Mouse (Mus musculus) E14TG2a.4 (cell line): Measurements from ENCODE around the gene Cox7b.

Experiments used
- H3K27me3 ChIP-seq: 2 replicates; pipeline ENCODE4 v1.6.1; 2014; ENCODE audit warnings: low read length, control low read depth; ENCODE audit not compliant: insufficient read depth
- H3K36me3 ChIP-seq: 2 replicates; pipeline ENCODE4 v1.6.1; 2014; ENCODE audit warnings: low read length, control low read depth; ENCODE audit not compliant: insufficient read depth
- H3K4me1 ChIP-seq: replicated peaks from 2 replicates; pipeline ENCODE4 v1.6.1; 2014; ENCODE audit warnings: low read depth, low read length, control low read depth
- H3K4me3 ChIP-seq: replicated peaks from 2 replicates; pipeline ENCODE4 v1.5.1; 2014; ENCODE audit warnings: mild to moderate bottlenecking, low read length
- H3K9me3 ChIP-seq: 2 replicates; pipeline ENCODE4 v1.6.1; 2014; ENCODE audit warnings: low read length, control low read depth
- CTCF ChIP-seq: conservative IDR thresholded peaks from 2 replicates; pipeline ENCODE4 v1.5.1; 2014; ENCODE audit warnings: low read length
- NANOG ChIP-seq: IDR thresholded peaks from 2 replicates; pipeline ENCODE4 v1.6.1; 2014; ENCODE audit warnings: borderline replicate concordance, low read length, mixed read lengths
- POU5F1 ChIP-seq: IDR thresholded peaks from 2 replicates; pipeline ENCODE4 v1.6.1; 2014; ENCODE audit warnings: low read length, borderline replicate concordance

Gene Cox7b

DNA sequence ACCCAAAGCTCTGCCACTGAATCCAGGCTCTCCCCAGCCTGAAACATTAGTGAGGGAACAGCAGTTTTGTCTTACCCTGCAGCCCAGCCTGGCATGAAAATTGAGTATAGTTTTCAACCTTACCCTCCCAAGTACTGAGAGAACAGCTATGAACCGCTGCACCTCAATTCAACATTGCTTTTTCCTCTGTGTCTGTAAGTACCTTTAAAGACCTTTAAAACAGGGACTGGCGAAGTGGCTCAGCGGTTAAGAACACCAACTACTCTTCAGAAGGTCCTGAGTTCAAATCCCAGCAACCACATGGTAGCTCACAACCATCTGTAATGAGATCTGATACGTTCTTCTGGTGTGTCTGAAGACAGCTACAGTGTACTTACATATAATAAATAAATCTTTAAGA lies 2.0 kb downstream of the Cox7b start:
- Histone ChIP-seq H3K4me3 (peak overlapping the region; percentile 88), H3K36me3 (peaks cover 46% of the 10 kb centered on the region), H3K4me1 (peaks cover 12% of the 10 kb centered on the region), H3K9me3 (no peaks in the 10 kb centered on the region), H3K27me3 (no peaks in the 10 kb centered on the region)
- TF ChIP-seq NANOG (no peak), POU5F1 (no peak), CTCF (no peak)

GRCm38 (mm10) chrX:106026418-106027342 lies 11.2 kb downstream of the Cox7b start, which contains the start of gene Atp7a:
Atp7a (plus strand) TSS chrX:106027276.
- no peaks in the 10 kb centered on the region for H3K9me3 ChIP-seq
- no peak for TF ChIP-seq NANOG
- peak; percentile 24 for TF ChIP-seq CTCF
- H3K4me1 ChIP-seq: no peaks in the 10 kb centered on the region; the same call in 1 of the 2 replicates
- no peaks in the 10 kb centered on the region for H3K27me3 ChIP-seq
- H3K36me3 ChIP-seq: peaks cover 7% of the 10 kb centered on the region
- peak within 1 kb of the TSS; percentile 78 for H3K4me3 ChIP-seq

GRCm38 (mm10) chrX:106027343-106027674 lies 11.8 kb downstream of the Cox7b start:
- no peaks in the 10 kb centered on the region for H3K27me3 ChIP-seq
- no peaks in the 10 kb centered on the region for H3K9me3 ChIP-seq
- TF ChIP-seq NANOG: no peak
- no peak for TF ChIP-seq POU5F1
- TF ChIP-seq CTCF: no peak
- H3K4me3 ChIP-seq: peak overlapping the region; percentile 78
- peaks cover under 1% of the 10 kb centered on the region for H3K36me3 ChIP-seq
- no peaks in the 10 kb centered on the region; the same call in 1 of the 2 replicates for H3K4me1 ChIP-seq

- Histone ChIP-seq H3K4me1 (no peaks in the 10 kb centered on the region; the same call in 1 of the 2 replicates), H3K4me3 (no peak overlapping the region), H3K36me3 (no peaks in the 10 kb centered on the region), H3K9me3 (no peaks in the 10 kb centered on the region), H3K27me3 (no peaks in the 10 kb centered on the region)
- TF ChIP-seq CTCF (no peak), NANOG (no peak), POU5F1 (no peak)
These were observed 14.7 kb downstream of the Cox7b start for GRCm38 (mm10) chrX:106030176-106030575.

GRCm38 (mm10) chrX:106031124-106031523 lies 15.6 kb downstream of the Cox7b start:
- Histone ChIP-seq H3K36me3 (no peaks in the 10 kb centered on the region), H3K4me1 (no peaks in the 10 kb centered on the region; the same call in 1 of the 2 replicates), H3K9me3 (no peaks in the 10 kb centered on the region), H3K27me3 (no peaks in the 10 kb centered on the region), H3K4me3 (no peak overlapping the region)
- TF ChIP-seq POU5F1 (no peak), NANOG (no peak), CTCF (no peak)

- no peaks in the 10 kb centered on the region for H3K27me3 ChIP-seq
- H3K4me1 ChIP-seq: no peaks in the 10 kb centered on the region
- H3K4me3 ChIP-seq: no peak overlapping the region
- no peaks in the 10 kb centered on the region for H3K36me3 ChIP-seq
- no peaks in the 10 kb centered on the region for H3K9me3 ChIP-seq
- TF ChIP-seq NANOG (no peak), CTCF (no peak), POU5F1 (no peak)
These were observed 20.2 kb downstream of the Cox7b start for GRCm38 (mm10) chrX:106035727-106036126.

DNA sequence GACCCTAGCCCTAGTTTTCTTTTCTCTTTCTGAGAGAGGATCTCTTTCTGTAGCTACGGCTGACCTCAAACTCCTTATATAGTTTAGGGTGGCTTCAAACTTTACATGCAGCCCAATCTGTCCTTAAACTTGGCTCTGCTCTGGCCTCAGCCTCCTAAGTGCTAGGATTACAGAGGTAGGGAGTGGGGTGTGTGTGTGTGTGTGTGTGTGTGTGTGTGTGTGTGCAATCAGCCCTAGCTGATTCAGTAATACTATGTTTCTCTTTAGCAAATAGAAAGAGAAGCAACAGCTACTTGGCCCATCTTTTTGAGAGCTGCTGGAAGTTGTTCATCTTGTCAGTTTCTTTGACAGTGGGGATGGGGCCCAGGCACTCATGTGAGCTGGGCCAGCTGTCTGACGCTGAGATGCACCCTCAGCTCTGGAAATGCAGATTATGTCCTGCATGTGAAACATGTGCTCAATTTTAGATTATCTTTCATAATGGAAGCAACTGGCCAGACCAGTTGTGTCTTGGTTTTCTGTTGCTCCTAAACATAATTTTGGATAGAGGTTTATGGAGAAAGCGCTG lies 21.8 kb downstream of the Cox7b start:
- Histone ChIP-seq H3K9me3 (no peaks in the 10 kb centered on the region), H3K27me3 (no peaks in the 10 kb centered on the region), H3K4me1 (0 out of 2 replicates have a peak, but pooled peaks cover 4% of the 10 kb centered on the region), H3K36me3 (no peaks in the 10 kb centered on the region), H3K4me3 (no peak overlapping the region)
- TF ChIP-seq CTCF: no peak
- no peak for TF ChIP-seq POU5F1
- TF ChIP-seq NANOG: no peak

DNA sequence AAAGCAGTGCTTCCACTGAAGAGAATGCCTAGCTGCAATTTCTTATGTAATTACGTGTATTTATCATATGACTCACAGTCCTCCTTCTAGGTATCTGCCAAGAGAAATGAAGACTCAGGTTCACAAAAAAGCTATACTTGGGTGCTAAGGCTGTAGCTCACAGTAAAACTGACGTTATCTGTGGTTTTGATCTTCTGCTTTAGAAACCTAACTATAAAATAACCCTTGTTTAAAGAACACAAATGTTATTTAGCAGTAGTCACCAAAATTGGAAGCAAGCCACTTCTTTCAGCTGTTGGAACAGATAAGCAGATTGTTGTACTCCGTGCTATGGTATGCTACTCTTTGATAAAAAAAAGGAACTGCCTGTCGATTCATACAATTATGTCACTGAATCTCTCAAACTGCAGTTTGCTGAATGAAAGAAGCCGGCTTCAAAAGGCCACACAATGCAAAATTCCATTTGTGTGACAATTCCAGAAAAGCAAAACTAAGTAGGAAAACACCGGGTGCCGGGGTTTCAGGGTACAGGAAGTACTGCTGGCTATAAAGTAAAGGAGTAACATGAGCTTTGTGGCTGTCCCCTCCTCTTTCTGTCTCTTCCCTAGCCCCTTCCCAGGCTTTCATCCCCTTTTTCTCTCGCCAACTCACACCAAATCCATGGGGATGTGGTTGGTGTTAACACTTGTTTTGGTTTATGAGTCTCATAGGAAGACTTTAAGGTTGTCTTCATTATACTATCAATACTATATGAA lies 28.5 kb downstream of the Cox7b start:
- TF ChIP-seq POU5F1: no peak
- TF ChIP-seq CTCF: no peak
- TF ChIP-seq NANOG: no peak
- Histone ChIP-seq H3K9me3 (no peaks in the 10 kb centered on the region), H3K4me3 (no peak overlapping the region), H3K36me3 (no peaks in the 10 kb centered on the region), H3K4me1 (0 out of 2 replicates have a peak, but pooled peaks cover 4% of the 10 kb centered on the region), H3K27me3 (no peaks in the 10 kb centered on the region)
